Mouse (Mus musculus): ENCODE measurements around the gene Thsd4. TPM values are rescaled to one million over a fixed set of nuclear protein-coding genes. Genes with fewer than 3 reads are reported as not detected.

Gene Thsd4
- total and polyA plus RNA-seq, 2 experiments: 0.70 to 0.92 TPM

- TF ChIP-seq POLR2A (IDR thresholded peaks at IDR 0.05; ENCODE audit: extremely low read depth, insufficient read depth, low read length) (no peak), CTCF (IDR thresholded peaks at IDR 0.05; ENCODE audit: low read depth, low read length) (no peak)
- Histone ChIP-seq H3K4me3 (ENCODE audit: insufficient read depth, low read depth, low read length) (no peak overlapping the region), H3K79me2 (ENCODE audit: control insufficient read depth, insufficient read depth, low read length) (no peaks in the 10 kb centered on the region), H3K36me3 (ENCODE audit: control insufficient read depth, insufficient read depth, low read length) (no peaks in the 10 kb centered on the region), H3K9ac (ENCODE audit: low read depth, low read length) (no peak overlapping the region), H3K27ac (replicated peaks; ENCODE audit: insufficient read depth, low read depth, low read length) (no peak overlapping the region), H3K4me1 (ENCODE audit: control insufficient read depth, insufficient read depth, low read length) (no peaks in the 10 kb centered on the region), H3K27me3 (ENCODE audit: control insufficient read depth, insufficient read depth, low read length) (peaks cover 2% of the 10 kb centered on the region; the same call in 1 of the 2 replicates)
- no peak for DNase-seq (ENCODE audit: extremely low read depth, low read depth, low spot score)
- 82% methylated on average over 5 of the region's 5 CpGs for WGBS
Observed at GRCm38 (mm10) chr9:59991407-59991806, 530.4 kb downstream of the Thsd4 start.

GRCm38 (mm10) chr9:59989864-59990263 is 532.0 kb downstream of the Thsd4 start:
- Histone ChIP-seq H3K79me2 (ENCODE audit: control insufficient read depth, insufficient read depth, low read length) (no peaks in the 10 kb centered on the region), H3K36me3 (ENCODE audit: control insufficient read depth, insufficient read depth, low read length) (no peaks in the 10 kb centered on the region), H3K27ac (replicated peaks; ENCODE audit: insufficient read depth, low read depth, low read length) (no peak overlapping the region), H3K4me3 (ENCODE audit: insufficient read depth, low read depth, low read length) (no peak overlapping the region), H3K9ac (ENCODE audit: low read depth, low read length) (no peak overlapping the region), H3K4me1 (ENCODE audit: control insufficient read depth, insufficient read depth, low read length) (no peaks in the 10 kb centered on the region), H3K27me3 (ENCODE audit: control insufficient read depth, insufficient read depth, low read length) (peaks cover 2% of the 10 kb centered on the region; the same call in 1 of the 2 replicates)
- peak; percentile 39 for DNase-seq (ENCODE audit: extremely low read depth, low read depth, low spot score)
- TF ChIP-seq POLR2A (IDR thresholded peaks at IDR 0.05; ENCODE audit: extremely low read depth, insufficient read depth, low read length): no peak
- peak; percentile 45 for TF ChIP-seq CTCF (IDR thresholded peaks at IDR 0.05; ENCODE audit: low read depth, low read length)
- 0% methylated on average over 1 of the region's 1 CpGs for WGBS

GRCm38 (mm10) chr9:59985900-59986572 is 535.8 kb downstream of the Thsd4 start:
- Histone ChIP-seq H3K4me1 (ENCODE audit: control insufficient read depth, insufficient read depth, low read length) (no peaks in the 10 kb centered on the region), H3K79me2 (ENCODE audit: control insufficient read depth, insufficient read depth, low read length) (no peaks in the 10 kb centered on the region), H3K27me3 (ENCODE audit: control insufficient read depth, insufficient read depth, low read length) (no peaks in the 10 kb centered on the region), H3K36me3 (ENCODE audit: control insufficient read depth, insufficient read depth, low read length) (no peaks in the 10 kb centered on the region), H3K4me3 (ENCODE audit: insufficient read depth, low read depth, low read length) (no peak overlapping the region), H3K27ac (replicated peaks; ENCODE audit: insufficient read depth, low read depth, low read length) (no peak overlapping the region), H3K9ac (ENCODE audit: low read depth, low read length) (no peak overlapping the region)
- DNase-seq (ENCODE audit: extremely low read depth, low read depth, low spot score): no peak
- 91% methylated on average over 3 of the region's 3 CpGs for WGBS
- TF ChIP-seq POLR2A (IDR thresholded peaks at IDR 0.05; ENCODE audit: extremely low read depth, insufficient read depth, low read length) (no peak), CTCF (IDR thresholded peaks at IDR 0.05; ENCODE audit: low read depth, low read length) (no peak)

- H3K4me1 ChIP-seq (ENCODE audit: control insufficient read depth, insufficient read depth, low read length): no peaks in the 10 kb centered on the region
- no peak overlapping the region for H3K4me3 ChIP-seq (ENCODE audit: insufficient read depth, low read depth, low read length)
- 73% methylated on average over 2 of the region's 2 CpGs for WGBS
- no peaks in the 10 kb centered on the region for H3K27me3 ChIP-seq (ENCODE audit: control insufficient read depth, insufficient read depth, low read length)
- no peak for TF ChIP-seq CTCF (IDR thresholded peaks at IDR 0.05; ENCODE audit: low read depth, low read length)
- no peak for TF ChIP-seq POLR2A (IDR thresholded peaks at IDR 0.05; ENCODE audit: extremely low read depth, insufficient read depth, low read length)
- H3K79me2 ChIP-seq (ENCODE audit: control insufficient read depth, insufficient read depth, low read length): no peaks in the 10 kb centered on the region
- H3K36me3 ChIP-seq (ENCODE audit: control insufficient read depth, insufficient read depth, low read length): no peaks in the 10 kb centered on the region
- H3K27ac ChIP-seq (replicated peaks; ENCODE audit: insufficient read depth, low read depth, low read length): no peak overlapping the region
- no peak for DNase-seq (ENCODE audit: extremely low read depth, low read depth, low spot score)
- no peak overlapping the region for H3K9ac ChIP-seq (ENCODE audit: low read depth, low read length)
Observed at GRCm38 (mm10) chr9:59981116-59981515, 540.7 kb downstream of the Thsd4 start.

GRCm38 (mm10) chr9:59971263-59971662 is 550.6 kb downstream of the Thsd4 start:
- no peaks in the 10 kb centered on the region for H3K27me3 ChIP-seq (ENCODE audit: control insufficient read depth, insufficient read depth, low read length)
- no peak overlapping the region for H3K27ac ChIP-seq (replicated peaks; ENCODE audit: insufficient read depth, low read depth, low read length)
- no peaks in the 10 kb centered on the region for H3K79me2 ChIP-seq (ENCODE audit: control insufficient read depth, insufficient read depth, low read length)
- no peak for TF ChIP-seq CTCF (IDR thresholded peaks at IDR 0.05; ENCODE audit: low read depth, low read length)
- no peak for TF ChIP-seq POLR2A (IDR thresholded peaks at IDR 0.05; ENCODE audit: extremely low read depth, insufficient read depth, low read length)
- 69% methylated on average over 4 of the region's 4 CpGs for WGBS
- H3K4me3 ChIP-seq (ENCODE audit: insufficient read depth, low read depth, low read length): no peak overlapping the region
- no peaks in the 10 kb centered on the region for H3K36me3 ChIP-seq (ENCODE audit: control insufficient read depth, insufficient read depth, low read length)
- no peak overlapping the region for H3K9ac ChIP-seq (ENCODE audit: low read depth, low read length)
- no peak for DNase-seq (ENCODE audit: extremely low read depth, low read depth, low spot score)
- no peaks in the 10 kb centered on the region for H3K4me1 ChIP-seq (ENCODE audit: control insufficient read depth, insufficient read depth, low read length)

DNA sequence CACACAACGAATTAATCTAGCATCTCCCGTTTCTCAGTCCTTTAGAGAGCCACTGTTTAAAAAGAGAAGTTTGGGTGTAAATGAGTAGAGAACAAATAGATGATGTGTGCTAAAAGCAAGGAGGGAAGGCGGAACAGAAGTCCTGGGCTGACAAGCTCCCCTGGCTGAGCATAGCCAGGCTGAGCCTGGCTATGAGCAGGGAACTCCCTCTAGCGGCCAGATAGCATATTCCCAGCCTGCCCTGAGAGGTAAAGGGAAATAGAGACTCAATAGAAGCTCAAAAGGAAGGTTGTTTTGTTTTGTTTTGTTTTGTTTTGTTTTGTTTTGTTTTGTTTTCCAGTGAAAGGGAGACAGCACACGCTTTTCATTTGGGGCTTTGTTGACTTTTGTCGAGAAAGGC is 552.5 kb downstream of the Thsd4 start:
- Histone ChIP-seq H3K27ac (replicated peaks; ENCODE audit: insufficient read depth, low read depth, low read length) (no peak overlapping the region), H3K36me3 (ENCODE audit: control insufficient read depth, insufficient read depth, low read length) (no peaks in the 10 kb centered on the region), H3K9ac (ENCODE audit: low read depth, low read length) (no peak overlapping the region), H3K27me3 (ENCODE audit: control insufficient read depth, insufficient read depth, low read length) (no peaks in the 10 kb centered on the region), H3K4me1 (ENCODE audit: control insufficient read depth, insufficient read depth, low read length) (no peaks in the 10 kb centered on the region), H3K4me3 (ENCODE audit: insufficient read depth, low read depth, low read length) (no peak overlapping the region), H3K79me2 (ENCODE audit: control insufficient read depth, insufficient read depth, low read length) (no peaks in the 10 kb centered on the region)
- peak; percentile 28 for DNase-seq (ENCODE audit: extremely low read depth, low read depth, low spot score)
- TF ChIP-seq CTCF (IDR thresholded peaks at IDR 0.05; ENCODE audit: low read depth, low read length) (peak; percentile 87), POLR2A (IDR thresholded peaks at IDR 0.05; ENCODE audit: extremely low read depth, insufficient read depth, low read length) (no peak)
- WGBS: 26% methylated on average over 6 of the region's 6 CpGs
